In genomic region chr3:88411681-88412080, GRCm38 (mm10) we compare ENCODE assay signal across 16 mouse cellular contexts. TPM values are rescaled to one million over a fixed set of nuclear protein-coding genes. Genes with fewer than 3 reads are reported as not detected.
A peak's percentile ranks its signal among the peaks of the same experiment; 100 is the strongest.
DNase-seq lines count a peak whose midpoint lies in the region; ATAC-seq and TF ChIP-seq lines count a peak whose summit lies in the region.
"Had no signal": no experiment of that assay in that cellular context is flagged by ENCODE, and none has a peak within 500 bp of the region (broad histone marks: within the 10 kb centered on the region; RNA-seq: fewer than 3 reads in every experiment).

No protein-coding gene starts in this region.

- peaks cover 5 to 15% of the 10 kb centered on the region in 2 experiments; a peak in 3 of 4 replicates for H3K36me3 ChIP-seq in MEL (ENCODE audit: control insufficient read depth in 1 of 2, insufficient read depth in 2 of 2, low read length in 2 of 2)
- H3K36me3 ChIP-seq in heart, embryonic 10.5 days = peaks cover 54% of the 10 kb centered on the region
- peaks cover 8% of the 10 kb centered on the region; the same call in 1 of the 2 replicates for H3K36me3 ChIP-seq in liver, embryonic 16.5 days (ENCODE audit: control insufficient read depth, insufficient read depth)
- H3K36me3 ChIP-seq in kidney, embryonic 15.5 days = peaks cover 63% of the 10 kb centered on the region

- peak overlapping the region; percentile 75 for H3K4me2 ChIP-seq in liver, embryonic 16.5 days (ENCODE audit: low read depth, low read length)
- no peak overlapping the region for H3K4me2 ChIP-seq in kidney, embryonic 15.5 days
- H3K4me2 ChIP-seq: embryonic facial prominence, embryonic 13.5 days; neural tube, embryonic 15.5 days had no signal

- peak; percentile 76 for DNase-seq in adrenal gland, adult 2 months
- no peak for DNase-seq in adrenal gland, postnatal 25 days
- no peak for DNase-seq in MEL (ENCODE audit: low read depth, low spot score)
- peak; percentile 75 for DNase-seq in heart, embryonic 10.5 days (ENCODE audit: low spot score)
- no peak for DNase-seq in right cerebral cortex, adult 2 months (ENCODE audit: low spot score in 2 of 2)
- no peak for DNase-seq in kidney, adult 9 months

- TF ChIP-seq EP300 in MEL (IDR thresholded peaks at IDR 0.05; ENCODE audit: low read depth in 1 of 2, low read length in 2 of 2) = no peak

- H3K27ac ChIP-seq in MEL (ENCODE audit: control insufficient read depth, low read depth, low read length) = no peak overlapping the region
- no peak overlapping the region for H3K27ac ChIP-seq in heart, embryonic 10.5 days
- peak overlapping the region; percentile 95 for H3K27ac ChIP-seq in liver, embryonic 16.5 days (ENCODE audit: low read length)
- no peak overlapping the region for H3K27ac ChIP-seq in kidney, embryonic 15.5 days
- H3K27ac ChIP-seq: embryonic facial prominence, embryonic 13.5 days; left cerebral cortex, adult 2 months; neural tube, embryonic 15.5 days had no signal

- ATAC-seq in liver, embryonic 16.5 days (ENCODE audit: low read depth) = peak; percentile 47
- no peak for ATAC-seq in kidney, embryonic 15.5 days (replicated peaks; ENCODE audit: low FRiP score)
- ATAC-seq: forebrain, embryonic 14.5 days; inflammation-experienced regulatory T-cells, adult 6 months had no signal

- peaks cover 0 to 26% of the 10 kb centered on the region in 2 experiments; a peak in 3 of 4 replicates for H3K4me1 ChIP-seq in MEL (ENCODE audit: control insufficient read depth in 1 of 2, insufficient read depth in 2 of 2, low read length in 2 of 2)
- H3K4me1 ChIP-seq in heart, embryonic 10.5 days = peaks cover 50% of the 10 kb centered on the region
- H3K4me1 ChIP-seq in liver, embryonic 16.5 days (ENCODE audit: control insufficient read depth, low read depth, low read length) = peaks cover 56% of the 10 kb centered on the region
- H3K4me1 ChIP-seq in kidney, embryonic 15.5 days = peaks cover 34% of the 10 kb centered on the region

- H3K4me3 ChIP-seq in MEL (ENCODE audit: control insufficient read depth in 1 of 2, insufficient read depth in 1 of 2, low read depth in 2 of 2, low read length in 2 of 2) = no peak overlapping the region
- no peak overlapping the region for H3K4me3 ChIP-seq in heart, embryonic 10.5 days
- peak overlapping the region; percentile 2; the same call in 1 of the 2 replicates for H3K4me3 ChIP-seq in liver, embryonic 16.5 days (ENCODE audit: low read depth, low read length)
- H3K4me3 ChIP-seq in kidney, embryonic 15.5 days (replicated peaks) = no peak overlapping the region
- H3K4me3 ChIP-seq: embryonic facial prominence, embryonic 13.5 days; left cerebral cortex, adult 2 months; neural tube, embryonic 15.5 days had no signal

- TF ChIP-seq CTCF in MEL (IDR thresholded peaks at IDR 0.05 in 2 of 3, conservative IDR thresholded peaks at IDR 0.05 in 1 of 3; ENCODE audit: control insufficient read depth in 1 of 3, insufficient read depth in 1 of 3, low read depth in 2 of 3, low read length in 3 of 3, poor library complexity in 1 of 3, severe bottlenecking in 1 of 3) = no peak

- TF ChIP-seq POLR2A in MEL (IDR thresholded peaks at IDR 0.05; ENCODE audit: control insufficient read depth in 1 of 2, insufficient read depth in 1 of 2, low read depth in 1 of 2, low read length in 2 of 2, poor library complexity in 1 of 2) = no peak

- no peak for TF ChIP-seq RAD21 in MEL (IDR thresholded peaks at IDR 0.05; ENCODE audit: low read depth, low read length)

- H3K27me3 ChIP-seq in MEL (ENCODE audit: control insufficient read depth in 1 of 2, insufficient read depth in 2 of 2, low read length in 2 of 2) = no peaks in the 10 kb centered on the region
- H3K27me3 ChIP-seq in heart, embryonic 10.5 days (ENCODE audit: insufficient read depth, poor library complexity, severe bottlenecking) = no peaks in the 10 kb centered on the region
- H3K27me3 ChIP-seq in liver, embryonic 16.5 days (ENCODE audit: control insufficient read depth, insufficient read depth, low read depth, low read length) = no peaks in the 10 kb centered on the region
- no peaks in the 10 kb centered on the region for H3K27me3 ChIP-seq in kidney, embryonic 15.5 days
- H3K27me3 ChIP-seq: embryonic facial prominence, embryonic 13.5 days; neural tube, embryonic 15.5 days had no signal

- peaks cover 20% of the 10 kb centered on the region for H3K79me2 ChIP-seq in MEL (ENCODE audit: control insufficient read depth, insufficient read depth, low read length, poor library complexity)

- WGBS in heart, embryonic 10.5 days = 86% methylated on average over 4 of the region's 4 CpGs
- 45% methylated on average over 4 of the region's 4 CpGs for WGBS in liver, embryonic 16.5 days (ENCODE audit: insufficient replicate concordance)
- WGBS in kidney, embryonic 15.5 days = 89% methylated on average over 4 of the region's 4 CpGs

- H3K9ac ChIP-seq in MEL (ENCODE audit: control insufficient read depth, low read depth, low read length, poor library complexity, severe bottlenecking) = no peak overlapping the region
- peak overlapping the region; percentile 19 for H3K9ac ChIP-seq in liver, embryonic 16.5 days (ENCODE audit: low read depth, low read length)
- H3K9ac ChIP-seq in kidney, embryonic 15.5 days = no peak overlapping the region
- H3K9ac ChIP-seq: embryonic facial prominence, embryonic 13.5 days; neural tube, embryonic 15.5 days had no signal

- H3K9me3 ChIP-seq in MEL (replicated peaks; ENCODE audit: insufficient read depth, low read length) = no peaks in the 10 kb centered on the region
- H3K9me3 ChIP-seq in heart, embryonic 10.5 days = no peaks in the 10 kb centered on the region
- no peaks in the 10 kb centered on the region for H3K9me3 ChIP-seq in liver, embryonic 16.5 days (replicated peaks; ENCODE audit: control insufficient read depth, low read length)
- H3K9me3 ChIP-seq in kidney, embryonic 15.5 days (replicated peaks) = no peaks in the 10 kb centered on the region
- H3K9me3 ChIP-seq: embryonic facial prominence, embryonic 13.5 days; neural tube, embryonic 15.5 days had no signal

RNA-seq across cellular contexts. Expression of gene Pmf1, which starts 1.6 kb away (rescaled TPM):
- 10 to 100 TPM; 31.1 to 43.0 TPM for total RNA-seq in adrenal gland, adult 2 months (2021)
- polyA plus RNA-seq in adrenal gland, adult 2 months (2012; rRNA removed) = 75.8 and 77.4 TPM in 2 replicates
- 34.9 and 41.2 TPM in 2 replicates for total RNA-seq in adrenal gland, postnatal 25 days (2021)
- total RNA-seq in MEL (2012; rRNA removed) = 139 and 144 TPM in 2 replicates
- polyA plus RNA-seq in MEL (2012; ENCODE audit: insufficient read depth in 1 of 2, insufficient read length in 2 of 2, low read depth in 1 of 2, low replicate concordance in 2 of 2, missing spikeins in 1 of 2) = 100 to 1,000 TPM in 1 of 2 experiments, not detected in 1; 357 TPM
- polyA plus RNA-seq in heart, embryonic 10.5 days (2016; fragmentation: Nextera tagmentation; extraction: Ambion mirVana) = 131 and 149 TPM in 2 replicates
- 69.7 and 76.8 TPM in 2 replicates for polyA plus RNA-seq in liver, embryonic 16.5 days (2015; fragmentation: Nextera tagmentation; extraction: Ambion mirVana)
- 152 TPM in 2 replicates for polyA plus RNA-seq in kidney, embryonic 15.5 days (2015; fragmentation: Nextera tagmentation; extraction: Ambion mirVana)

RNA-seq across cellular contexts. Expression of gene Slc25a44, which starts 13.3 kb away (rescaled TPM):
- 10 to 100 TPM; 51.1 to 59.4 TPM for total RNA-seq in adrenal gland, adult 2 months (2021)
- polyA plus RNA-seq in adrenal gland, adult 2 months (2012; rRNA removed) = 40.7 and 40.9 TPM in 2 replicates
- total RNA-seq in adrenal gland, postnatal 25 days (2021) = 42.9 and 45.9 TPM in 2 replicates
- total RNA-seq in MEL (2012; rRNA removed) = 26.2 and 30.5 TPM in 2 replicates
- 10 to 100 TPM in 1 of 2 experiments, not detected in 1; 34.6 TPM for polyA plus RNA-seq in MEL (2012; ENCODE audit: insufficient read depth in 1 of 2, insufficient read length in 2 of 2, low read depth in 1 of 2, low replicate concordance in 2 of 2, missing spikeins in 1 of 2)
- polyA plus RNA-seq in heart, embryonic 10.5 days (2016; fragmentation: Nextera tagmentation; extraction: Ambion mirVana) = 16.8 and 17.5 TPM in 2 replicates
- 10.0 and 11.8 TPM in 2 replicates for polyA plus RNA-seq in liver, embryonic 16.5 days (2015; fragmentation: Nextera tagmentation; extraction: Ambion mirVana)
- 17.5 and 17.6 TPM in 2 replicates for polyA plus RNA-seq in kidney, embryonic 15.5 days (2015; fragmentation: Nextera tagmentation; extraction: Ambion mirVana)

RNA-seq across cellular contexts. Expression of gene Bglap, which starts 27.4 kb away (rescaled TPM):
- 1 to 10 TPM in 1 of 2 experiments, under 1 TPM in 1; 0.86 to 3.4 TPM for total RNA-seq in adrenal gland, adult 2 months (2021)
- polyA plus RNA-seq in adrenal gland, adult 2 months (2012; rRNA removed) = 1.1 TPM in 1 of 2 replicates, not detected in the other
- 4.3 TPM in 1 of 2 replicates, not detected in the other for total RNA-seq in adrenal gland, postnatal 25 days (2021)
- total RNA-seq in MEL (2012; rRNA removed) = not detected in 2 replicates
- polyA plus RNA-seq in MEL (2012; ENCODE audit: insufficient read depth in 1 of 2, insufficient read length in 2 of 2, low read depth in 1 of 2, low replicate concordance in 2 of 2, missing spikeins in 1 of 2) = under 1 TPM in 1 of 2 experiments, not detected in 1; 0.17 TPM
- not detected in 2 replicates for polyA plus RNA-seq in heart, embryonic 10.5 days (2016; fragmentation: Nextera tagmentation; extraction: Ambion mirVana)
- not detected in 2 replicates for polyA plus RNA-seq in liver, embryonic 16.5 days (2015; fragmentation: Nextera tagmentation; extraction: Ambion mirVana)
- 5.6 TPM in 1 of 2 replicates, not detected in the other for polyA plus RNA-seq in kidney, embryonic 15.5 days (2015; fragmentation: Nextera tagmentation; extraction: Ambion mirVana)
- total RNA-seq: gastrocnemius, adult 18-20 months; midbrain, postnatal 0 days had no signal
- polyA plus RNA-seq: forebrain, embryonic 14.5 days; heart, embryonic 16.5 days; inflammation-experienced regulatory T-cells, adult 6 months; midbrain, postnatal 0 days; neural tube, embryonic 15.5 days had no signal

RNA-seq across cellular contexts. Expression of gene Bglap2, which starts 33.2 kb away (rescaled TPM):
- total RNA-seq in adrenal gland, adult 2 months (2021) = 1 to 10 TPM in 1 of 2 experiments, not detected in 1; 2.2 TPM
- 0.28 TPM in 1 of 2 replicates, not detected in the other for polyA plus RNA-seq in adrenal gland, adult 2 months (2012; rRNA removed)
- 1.0 TPM in 1 of 2 replicates, not detected in the other for total RNA-seq in adrenal gland, postnatal 25 days (2021)
- not detected in 2 replicates for total RNA-seq in MEL (2012; rRNA removed)
- not detected for polyA plus RNA-seq in MEL (2012; ENCODE audit: insufficient read depth in 1 of 2, insufficient read length in 2 of 2, low read depth in 1 of 2, low replicate concordance in 2 of 2, missing spikeins in 1 of 2)
- not detected in 2 replicates for polyA plus RNA-seq in heart, embryonic 10.5 days (2016; fragmentation: Nextera tagmentation; extraction: Ambion mirVana)
- not detected in 2 replicates for polyA plus RNA-seq in liver, embryonic 16.5 days (2015; fragmentation: Nextera tagmentation; extraction: Ambion mirVana)
- 3.4 TPM in 1 of 2 replicates, not detected in the other for polyA plus RNA-seq in kidney, embryonic 15.5 days (2015; fragmentation: Nextera tagmentation; extraction: Ambion mirVana)
- total RNA-seq: gastrocnemius, adult 18-20 months; midbrain, postnatal 0 days had no signal
- polyA plus RNA-seq: forebrain, embryonic 14.5 days; heart, embryonic 16.5 days; inflammation-experienced regulatory T-cells, adult 6 months; neural tube, embryonic 15.5 days had no signal

RNA-seq across cellular contexts. Expression of gene Bglap3, which starts 39.1 kb away (rescaled TPM):
- 1 to 10 TPM in 1 of 2 experiments, under 1 TPM in 1; 0.63 to 1.2 TPM for total RNA-seq in adrenal gland, adult 2 months (2021)
- not detected in 2 replicates for polyA plus RNA-seq in adrenal gland, adult 2 months (2012; rRNA removed)
- 0.79 and 2.3 TPM in 2 replicates for total RNA-seq in adrenal gland, postnatal 25 days (2021)
- total RNA-seq in MEL (2012; rRNA removed) = 0.16 TPM in 1 of 2 replicates, not detected in the other
- not detected for polyA plus RNA-seq in MEL (2012; ENCODE audit: insufficient read depth in 1 of 2, insufficient read length in 2 of 2, low read depth in 1 of 2, low replicate concordance in 2 of 2, missing spikeins in 1 of 2)
- 0.44 TPM in 1 of 2 replicates, not detected in the other for polyA plus RNA-seq in heart, embryonic 10.5 days (2016; fragmentation: Nextera tagmentation; extraction: Ambion mirVana)
- 0.15 and 0.69 TPM in 2 replicates for polyA plus RNA-seq in liver, embryonic 16.5 days (2015; fragmentation: Nextera tagmentation; extraction: Ambion mirVana)
- 0.39 and 0.48 TPM in 2 replicates for polyA plus RNA-seq in kidney, embryonic 15.5 days (2015; fragmentation: Nextera tagmentation; extraction: Ambion mirVana)
- total RNA-seq: gastrocnemius, adult 18-20 months had no signal
- polyA plus RNA-seq: forebrain, embryonic 14.5 days; inflammation-experienced regulatory T-cells, adult 6 months; midbrain, postnatal 0 days had no signal

Comparison
In these comparisons a context has a peak if more than half of its experiments do, and no peak if none do; other contexts are left out.
1. DNase-seq: peak in adrenal gland, adult 2 months (single experiment) and heart, embryonic 10.5 days (single experiment); none in adrenal gland, postnatal 25 days (single experiment), MEL (single experiment), right cerebral cortex, adult 2 months (0 of 2) and kidney, adult 9 months (single experiment).